Mouse (Mus musculus) urinary bladder, postnatal 25 days (tissue): Measurements from ENCODE around the gene Wdr93.
"Not testable (repeated sequence)": the region's sequence is repeated elsewhere in the genome, so short reads cannot be mapped to it uniquely, and the experiment has no call there.

ENCODE experiments used
- DNase-seq: peaks from one replicate; pipeline ENCODE4 v3.0.0; 2022; ENCODE audit warnings: low spot score

The Wdr93 gene

DNA sequence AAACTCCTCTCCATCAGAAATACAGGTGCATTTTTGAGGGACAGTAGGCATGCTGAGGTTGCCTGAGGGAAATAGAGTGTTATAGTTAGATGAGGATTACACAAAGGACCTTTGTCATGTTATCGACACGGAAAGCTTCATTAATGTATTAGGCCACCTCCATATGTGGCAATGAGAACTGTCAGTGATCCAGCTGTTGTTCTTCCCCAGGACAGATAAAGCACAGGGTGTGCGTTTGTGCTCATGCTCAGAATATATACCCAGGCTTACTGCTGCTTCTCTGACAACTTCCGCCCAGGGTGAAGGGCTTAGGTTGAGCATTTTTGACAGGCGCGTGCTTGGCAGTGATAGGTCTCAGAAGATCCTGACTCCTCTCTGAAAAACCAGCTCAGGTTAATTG, 6.5 kb downstream of the Wdr93 start:
- DNase-seq = no peak

DNA sequence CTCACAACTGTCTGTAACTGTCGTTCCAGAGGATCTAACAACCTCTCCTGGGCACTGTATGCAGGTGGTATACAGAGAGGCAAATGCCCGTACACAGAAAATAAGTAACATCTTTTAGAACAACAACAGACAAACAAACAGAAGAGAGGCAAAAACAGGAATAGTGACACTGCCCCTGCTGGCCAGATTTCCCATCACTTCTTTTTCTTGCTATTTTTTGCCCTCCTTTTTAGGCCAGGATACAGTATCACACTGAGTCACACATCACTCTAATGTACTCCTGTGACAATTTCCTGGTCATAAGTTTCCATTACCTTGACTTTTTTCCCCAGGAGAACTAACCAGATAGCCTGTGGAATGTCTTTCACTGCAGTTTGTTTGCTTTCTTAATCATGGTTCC, 13.4 kb downstream of the Wdr93 start:
- no peak for DNase-seq

DNA sequence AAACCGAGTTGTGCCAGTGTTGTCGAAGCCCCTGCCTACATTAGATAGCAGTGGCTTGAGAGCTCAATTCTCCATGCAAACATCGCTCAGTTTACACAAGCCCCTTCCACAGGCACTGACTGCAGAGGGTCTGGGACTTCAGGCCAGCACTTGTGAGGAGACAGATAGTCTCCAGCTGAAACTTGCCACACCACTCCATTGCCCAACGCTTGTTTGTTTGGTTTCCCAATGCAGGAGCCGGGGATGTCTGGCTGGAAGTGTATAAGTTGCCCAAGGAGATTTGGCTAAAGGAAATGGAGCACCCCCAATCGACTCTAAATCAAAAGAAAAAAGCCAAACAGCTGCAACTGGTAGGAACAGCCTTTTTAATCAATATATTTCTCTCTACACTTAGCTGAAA, 15.2 kb downstream of the Wdr93 start:
- no peak for DNase-seq

GRCm38 (mm10) chr7:79759766-79760165, 16.8 kb downstream of the Wdr93 start:
- no peak for DNase-seq

GRCm38 (mm10) chr7:79761124-79761876, 18.3 kb downstream of the Wdr93 start:
- no peak for DNase-seq

DNA sequence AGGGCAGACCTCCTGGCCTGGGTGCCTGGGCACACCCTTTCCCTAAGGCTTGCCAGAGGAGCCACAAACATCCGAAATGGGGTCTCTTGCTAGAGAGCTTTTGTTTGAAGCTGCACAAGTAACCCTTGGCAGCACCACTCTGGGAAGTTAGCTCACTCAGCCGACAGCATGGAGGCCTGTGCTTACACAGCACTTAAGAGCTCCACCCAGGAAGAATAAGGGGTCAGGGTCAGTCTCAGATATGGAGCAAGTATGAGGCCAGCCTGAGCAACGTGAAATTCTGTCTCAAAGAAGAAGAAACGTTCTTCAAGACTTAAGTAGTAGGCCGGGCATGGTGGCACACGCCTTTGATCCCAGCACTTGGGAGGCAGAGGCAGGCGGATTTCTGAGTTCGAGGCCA, 19.1 kb downstream of the Wdr93 start:
- no peak for DNase-seq

- DNase-seq = no peak
Observed at GRCm38 (mm10) chr7:79765991-79766390, 23.0 kb downstream of the Wdr93 start.

- DNase-seq = no peak
Observed at GRCm38 (mm10) chr7:79769664-79770063, 26.7 kb downstream of the Wdr93 start.

GRCm38 (mm10) chr7:79771561-79772512, 28.9 kb downstream of the Wdr93 start:
- DNase-seq = no peak

GRCm38 (mm10) chr7:79780647-79781626, 38.0 kb downstream of the Wdr93 start:
- DNase-seq = peak; percentile 63

GRCm38 (mm10) chr7:79781826-79782515, 39.0 kb downstream of the Wdr93 start:
- no peak for DNase-seq

- DNase-seq = no peak
Observed at GRCm38 (mm10) chr7:79782516-79782855, 39.5 kb downstream of the Wdr93 start.

GRCm38 (mm10) chr7:79786295-79786694, 43.3 kb downstream of the Wdr93 start:
- DNase-seq = peak; percentile 61

DNA sequence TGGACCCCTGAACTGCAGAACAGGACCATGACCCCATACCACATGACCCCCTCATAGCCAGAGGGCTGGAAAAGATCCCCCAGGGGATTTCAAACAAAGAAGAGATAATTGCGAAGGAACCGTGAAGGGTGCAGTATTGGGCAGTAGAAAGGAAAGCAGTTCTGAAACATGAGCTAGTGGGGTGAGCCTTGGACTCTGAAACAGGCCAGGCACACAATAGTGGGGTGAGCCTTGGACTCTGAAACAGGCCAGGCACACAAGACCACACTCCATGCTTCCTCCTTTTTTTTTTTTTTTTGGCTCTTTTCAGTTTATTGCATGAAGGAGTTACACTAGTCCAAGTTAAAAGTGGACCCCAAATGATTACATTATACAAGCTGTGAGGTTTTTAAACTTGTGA, 46.8 kb downstream of the Wdr93 start:
- not testable (repeated sequence) for DNase-seq

- DNase-seq = peak; percentile 26
Observed at GRCm38 (mm10) chr7:79792635-79793421, 49.9 kb downstream of the Wdr93 start.

DNA sequence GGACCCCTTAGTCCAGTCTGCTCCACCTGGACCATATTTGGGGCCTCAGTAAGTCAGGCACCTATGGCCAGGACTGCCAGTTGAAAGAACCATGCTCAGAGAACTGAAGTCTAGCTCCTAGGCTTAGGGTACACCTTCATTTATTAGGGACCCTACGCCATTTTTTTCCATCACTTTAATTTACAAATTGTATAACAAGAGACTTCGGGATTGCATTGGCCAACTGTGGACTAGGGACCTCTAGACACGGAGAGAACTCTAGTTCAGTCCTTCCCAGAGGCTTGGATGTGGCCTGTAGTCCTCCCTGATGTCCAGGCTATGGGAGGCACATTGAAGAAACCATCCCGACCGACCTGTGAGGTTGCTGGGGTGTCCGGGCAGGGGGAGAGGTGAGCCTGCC, 50.7 kb downstream of the Wdr93 start, which contains the start of gene Mesp1:
Gene Mesp1, minus strand, starts transcription at position 101 of the 400 bp plus-strand sequence.
- DNase-seq = no peak

GRCm38 (mm10) chr7:79798606-79799005, 55.6 kb downstream of the Wdr93 start:
- no peak for DNase-seq

DNA sequence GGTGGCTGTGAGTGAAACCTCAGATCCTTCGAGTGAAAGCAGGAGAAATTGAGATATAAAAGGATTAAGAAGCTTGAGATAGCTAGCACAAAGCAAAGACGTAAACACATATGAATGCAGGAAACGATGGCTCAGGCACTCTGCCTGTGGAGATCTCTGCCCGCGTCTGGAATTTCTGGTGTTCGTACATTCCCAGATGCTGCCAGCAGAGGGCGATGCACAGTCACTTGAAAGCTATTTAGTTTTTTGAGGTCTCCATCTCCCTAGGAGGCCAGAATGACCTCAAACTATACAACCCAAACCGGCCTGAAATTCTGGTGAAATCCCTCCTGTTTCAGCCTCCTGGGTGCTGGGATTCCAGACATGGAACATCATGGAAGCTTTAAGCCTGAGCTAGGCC, 56.1 kb downstream of the Wdr93 start:
- DNase-seq = peak; percentile 79

- no peak for DNase-seq
Observed at GRCm38 (mm10) chr7:79799506-79799905, 56.5 kb downstream of the Wdr93 start.

DNA sequence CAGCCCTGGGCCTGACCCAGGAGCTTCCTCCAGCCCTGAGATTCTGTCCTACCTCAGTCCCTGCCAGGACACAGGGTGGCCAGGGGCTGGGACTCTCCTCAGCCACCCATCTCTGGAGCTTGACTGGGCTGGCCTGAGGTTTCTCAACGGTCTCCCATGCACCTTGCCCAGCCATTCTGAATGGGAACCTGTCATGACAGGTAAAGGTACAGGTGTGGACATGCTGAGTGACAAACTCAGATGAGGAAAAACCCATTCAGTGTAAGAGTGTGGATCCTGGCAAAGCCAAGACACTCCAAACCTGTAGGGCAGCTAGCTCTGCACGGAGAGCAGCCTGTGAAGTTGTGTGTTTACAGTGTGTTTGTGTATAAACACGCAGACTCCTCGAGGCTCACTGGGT, 57.4 kb downstream of the Wdr93 start:
- DNase-seq = peak; percentile 23
